Mouse (Mus musculus) C3H10T1/2 (cell line): ENCODE results near the gene Cep162. TPM values are rescaled to one million over a fixed set of nuclear protein-coding genes. Genes with fewer than 3 reads are reported as not detected.

Source experiments
- polyA plus RNA-seq, 2 experiments: library from polyadenylated mRNA; unstranded; fragments of >200 nt; fragmentation: generic; extraction: Trizol; gene quantifications; one replicate each; pipeline ENCODE4 v1.2.1; 2012; ENCODE audit warnings: missing spikeins in 2 of 2

Cep162 gene
- 1 to 10 TPM in 1 of 2 experiments, under 1 TPM in 1; 0.29 to 1.3 TPM for polyA plus RNA-seq

GRCm38 (mm10) chr9:87254903-87255695 is at the start of gene Cep162:
Gene Cep162 (minus strand): TSS chr9:87255536.

DNA sequence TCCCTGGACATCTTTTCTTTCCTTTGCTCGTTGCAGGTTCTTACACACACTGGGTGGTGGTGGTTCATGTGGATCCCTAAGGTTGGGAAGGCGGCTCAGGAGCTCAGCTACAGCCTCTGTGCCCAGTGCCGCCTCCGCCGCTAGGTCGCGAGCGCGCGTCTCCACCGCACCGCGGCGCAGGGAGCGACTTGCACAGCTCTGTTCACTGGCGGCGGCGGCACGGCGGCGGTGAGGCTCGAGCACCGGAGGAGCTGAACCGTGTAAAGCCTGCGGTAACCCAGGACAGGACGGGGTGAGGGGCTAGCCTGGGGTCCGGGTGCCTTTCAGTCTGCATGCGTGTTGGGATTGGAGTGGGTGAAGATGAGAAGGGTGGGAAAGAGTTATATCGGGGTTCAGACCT is 111.2 kb downstream of the Cep162 start, which contains the start of gene Mrap2:
Mrap2 (plus strand) TSS at position 201 of the 400 bp plus-strand sequence.

Other genes with a start within 250 kb of the Cep162 start
- not detected for gene Ripply2, start 240.0 kb downstream of the Cep162 start, polyA plus RNA-seq
- gene Cyb5r4, start 233.5 kb downstream of the Cep162 start, polyA plus RNA-seq: 1 to 10 TPM; 2.0 to 6.2 TPM
- gene Mrap2, start 111.2 kb downstream of the Cep162 start, polyA plus RNA-seq: not detected